12 mouse cellular contexts compared by ENCODE assay signal in genomic region chr14:74910363-74910762, GRCm38 (mm10). TPM values are rescaled to one million over a fixed set of nuclear protein-coding genes. Genes with fewer than 3 reads are reported as not detected.
DNase-seq lines count a peak whose midpoint lies in the region; ATAC-seq and TF ChIP-seq lines count a peak whose summit lies in the region.
"Had no signal": no experiment of that assay in that cellular context is flagged by ENCODE, and none has a peak within 500 bp of the region (broad histone marks: within the 10 kb centered on the region; RNA-seq: fewer than 3 reads in every experiment).

No protein-coding gene starts in this region.

- TF ChIP-seq POLR2A in lung, adult 2 months (IDR thresholded peaks at IDR 0.05; ENCODE audit: borderline replicate concordance, extremely low read depth, low read depth, low read length), result no peak

- H3K4me2 ChIP-seq in heart, embryonic 12.5 days, result no peak overlapping the region
- H3K4me2 ChIP-seq: limb, embryonic 12.5 days had no signal

- H3K9me3 ChIP-seq in heart, embryonic 12.5 days (replicated peaks), result no peaks in the 10 kb centered on the region
- H3K9me3 ChIP-seq: limb, embryonic 12.5 days had no signal

- ATAC-seq in heart, embryonic 12.5 days (ENCODE audit: insufficient number of reproducible peaks, low FRiP score), result peak; percentile 33; the same call in 1 of the 2 replicates
- ATAC-seq: inflammation-experienced regulatory T-cells, adult 6 months; midbrain, embryonic 16.5 days had no signal

- H3K4me3 ChIP-seq in heart, embryonic 12.5 days, result no peak overlapping the region
- no peak overlapping the region for H3K4me3 ChIP-seq in lung, adult 2 months (replicated peaks; ENCODE audit: extremely low read depth, low read depth, low read length)
- H3K4me3 ChIP-seq: limb, embryonic 12.5 days had no signal

- H3K27me3 ChIP-seq in heart, embryonic 12.5 days (replicated peaks), result no peaks in the 10 kb centered on the region
- H3K27me3 ChIP-seq: limb, embryonic 12.5 days had no signal

- 49% methylated on average over 5 of the region's 5 CpGs for WGBS in heart, embryonic 12.5 days
- WGBS in lung, adult 2 months, result 31% methylated on average over 5 of the region's 5 CpGs

- peak; percentile 77 for DNase-seq in urinary bladder, postnatal 14 days (ENCODE audit: low spot score)
- DNase-seq in urinary bladder, adult 2 months (ENCODE audit: low spot score), result no peak
- peak; percentile 50 for DNase-seq in lung, adult 2 months
- DNase-seq in left cerebral cortex, adult 9 months (ENCODE audit: low spot score in 2 of 2), result no peak
- no peak for DNase-seq in thymus, postnatal 4 days
- no peak for DNase-seq in c-Kit-positive CD71-positive TER-119-positive erythroid progenitor cells, embryonic 14.5 days (ENCODE audit: low spot score)
- DNase-seq in right cerebral cortex, postnatal 14 days, result no peak
- DNase-seq: spleen, adult 18-20 months had no signal

- H3K9ac ChIP-seq in heart, embryonic 12.5 days, result no peak overlapping the region
- H3K9ac ChIP-seq: limb, embryonic 12.5 days had no signal

- no peak for TF ChIP-seq CTCF in lung, adult 2 months (IDR thresholded peaks at IDR 0.05; ENCODE audit: insufficient read depth, low read length)

- no peak overlapping the region for H3K27ac ChIP-seq in heart, embryonic 12.5 days (ENCODE audit: poor library complexity, severe bottlenecking)
- H3K27ac ChIP-seq: limb, embryonic 12.5 days had no signal

- H3K36me3 ChIP-seq in heart, embryonic 12.5 days, result no peaks in the 10 kb centered on the region
- H3K36me3 ChIP-seq: limb, embryonic 12.5 days had no signal

- H3K4me1 ChIP-seq in heart, embryonic 12.5 days (replicated peaks), result peaks cover 46% of the 10 kb centered on the region
- H3K4me1 ChIP-seq in lung, adult 2 months (ENCODE audit: control insufficient read depth, insufficient read depth, low read length), result peaks cover 29% of the 10 kb centered on the region

RNA-seq across cellular contexts. Expression of gene Lrch1, which starts 37.3 kb away (rescaled TPM):
- 23.0 and 27.0 TPM in 2 replicates for polyA plus RNA-seq in urinary bladder, adult 2 months (2012; rRNA removed)
- polyA plus RNA-seq in heart, embryonic 12.5 days (2016; fragmentation: Nextera tagmentation; extraction: Ambion mirVana), result 16.2 and 16.6 TPM in 2 replicates
- 21.9 and 22.6 TPM in 2 replicates for polyA plus RNA-seq in lung, adult 2 months (2012; rRNA removed)

Comparison
In these comparisons a context has a peak if more than half of its experiments do, and no peak if none do; other contexts are left out.
1. DNase-seq: peak in urinary bladder, postnatal 14 days (single experiment) and lung, adult 2 months (single experiment); none in urinary bladder, adult 2 months (single experiment), left cerebral cortex, adult 9 months (0 of 2), thymus, postnatal 4 days (single experiment), c-Kit-positive CD71-positive TER-119-positive erythroid progenitor cells, embryonic 14.5 days (single experiment) and right cerebral cortex, postnatal 14 days (single experiment).